Mouse (Mus musculus): ENCODE data around the gene Exoc3l4. TPM values are rescaled to one million over a fixed set of nuclear protein-coding genes. Genes with fewer than 3 reads are reported as not detected.

Exoc3l4 gene
- total RNA-seq, 2 experiments from 2014 or later = 0.29 to 1.1 TPM

- ATAC-seq (ENCODE audit: poor library complexity, severe bottlenecking) = no peak
Observed at GRCm38 (mm10) chr12:111409583-111409982, 7.2 kb upstream of the Exoc3l4 start.

DNA sequence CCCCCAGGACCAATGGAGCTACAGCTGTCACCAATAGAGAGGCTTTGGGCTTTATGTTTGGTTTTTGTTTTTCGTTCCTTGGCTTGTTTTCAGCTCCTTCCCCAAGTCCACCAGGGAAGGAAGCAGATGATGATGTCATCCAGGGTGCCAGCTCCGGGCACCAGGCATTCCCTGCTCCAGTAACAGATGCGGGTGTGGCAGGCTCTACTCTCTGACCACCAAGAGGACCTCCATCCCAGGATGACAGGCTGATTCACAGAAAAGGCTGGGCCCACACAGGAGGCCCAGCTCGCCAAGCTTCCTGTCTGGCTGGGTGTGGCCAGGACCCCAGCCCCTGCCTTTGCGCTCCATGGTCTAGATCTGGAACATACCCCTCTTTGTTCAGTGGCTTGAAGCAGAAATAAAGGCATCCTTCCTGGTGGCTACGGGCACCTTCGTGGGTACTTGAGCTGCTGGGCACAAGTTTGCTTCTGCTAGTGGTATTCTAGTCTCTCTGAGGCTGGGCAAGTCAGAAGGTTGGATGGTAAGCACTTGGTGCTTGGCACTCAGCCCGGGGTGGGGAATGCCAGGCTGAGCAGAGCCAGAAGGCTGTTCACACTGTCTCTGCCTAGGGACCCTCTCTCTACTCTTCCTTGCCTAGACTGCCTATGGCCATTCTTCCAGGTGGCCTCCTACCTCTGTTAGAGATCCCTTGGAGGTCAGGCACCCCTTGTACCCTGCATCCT lies 5.0 kb upstream of the Exoc3l4 start:
- no peak for ATAC-seq (ENCODE audit: poor library complexity, severe bottlenecking)

GRCm38 (mm10) chr12:111412581-111413284 lies 4.1 kb upstream of the Exoc3l4 start:
- no peak for ATAC-seq (ENCODE audit: poor library complexity, severe bottlenecking)

GRCm38 (mm10) chr12:111413300-111413699 lies 3.5 kb upstream of the Exoc3l4 start:
- ATAC-seq (ENCODE audit: poor library complexity, severe bottlenecking) = peak; percentile 94

DNA sequence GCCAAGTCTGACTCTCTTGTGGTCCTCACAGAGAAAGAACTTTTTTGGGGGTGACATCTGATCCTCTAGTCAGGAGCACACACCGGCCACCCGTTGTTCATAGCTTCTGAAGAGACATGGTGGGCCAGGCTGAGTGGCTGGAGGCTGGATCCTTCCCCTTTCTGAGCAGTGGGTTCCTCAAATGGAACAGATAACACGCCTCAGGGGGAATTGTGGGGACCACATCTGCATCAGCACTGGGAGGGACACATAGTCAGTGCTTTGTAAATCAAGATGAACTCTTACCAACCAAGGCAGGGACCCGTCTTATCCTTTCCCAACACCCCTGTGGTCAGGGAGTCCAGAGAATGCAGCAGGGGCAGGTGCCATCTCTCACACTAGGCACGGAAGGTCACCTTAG lies 3.1 kb downstream of the Exoc3l4 start:
- no peak for ATAC-seq (ENCODE audit: poor library complexity, severe bottlenecking)

- ATAC-seq (ENCODE audit: poor library complexity, severe bottlenecking) = no peak
Observed at GRCm38 (mm10) chr12:111420946-111421709, 4.3 kb downstream of the Exoc3l4 start.

- ATAC-seq (ENCODE audit: poor library complexity, severe bottlenecking) = no peak
Observed at GRCm38 (mm10) chr12:111422852-111423251, 6.0 kb downstream of the Exoc3l4 start.

DNA sequence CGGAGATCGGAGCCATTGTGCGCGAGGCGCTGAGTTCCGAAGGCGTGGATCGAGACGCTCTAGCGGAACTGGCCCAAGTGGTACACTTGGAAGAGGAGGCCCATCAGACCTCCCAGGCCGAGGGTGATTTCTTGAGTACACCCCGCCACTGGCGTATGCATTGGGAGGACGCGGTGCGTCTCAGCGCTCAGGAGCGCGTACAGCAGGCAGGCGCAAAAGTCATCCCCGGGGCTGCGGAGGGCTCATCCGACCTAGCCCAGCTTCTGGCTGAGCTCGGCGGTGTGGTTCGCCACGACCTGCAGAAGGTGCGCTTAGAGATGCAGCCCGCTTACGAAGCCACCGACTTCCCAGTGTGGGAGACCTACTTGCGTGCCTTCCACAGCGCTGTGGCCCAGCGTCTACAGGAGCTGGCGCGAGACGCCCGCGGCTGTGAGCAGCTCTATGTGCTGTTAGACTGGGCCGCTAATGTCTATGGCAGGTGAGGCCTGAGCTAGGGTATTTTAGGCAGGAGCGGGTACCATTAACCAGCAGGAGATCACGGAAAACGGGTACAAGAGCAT lies 6.8 kb downstream of the Exoc3l4 start:
- no peak for ATAC-seq (ENCODE audit: poor library complexity, severe bottlenecking)

- ATAC-seq (ENCODE audit: poor library complexity, severe bottlenecking) = no peak
Observed at GRCm38 (mm10) chr12:111424547-111424946, 7.7 kb downstream of the Exoc3l4 start.

DNA sequence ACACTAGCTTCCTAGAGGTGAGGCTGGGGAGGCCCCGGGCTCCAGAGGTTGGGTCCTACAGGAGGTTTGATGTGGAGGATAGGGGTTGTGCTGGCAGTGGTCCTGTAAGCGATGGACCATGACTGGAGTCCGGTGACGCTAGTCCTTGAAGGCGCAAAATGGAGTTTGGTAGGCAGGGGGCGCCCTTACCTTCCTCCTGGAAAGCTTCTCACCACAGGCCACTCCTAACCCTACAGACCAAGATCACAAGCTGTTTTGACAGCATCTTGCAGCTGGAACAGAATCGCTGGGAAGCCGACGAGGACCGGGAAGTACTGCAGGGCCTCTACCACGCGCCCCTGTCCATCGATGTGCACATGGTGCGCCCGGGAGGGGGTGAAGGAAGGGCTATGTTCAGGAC lies 8.4 kb downstream of the Exoc3l4 start:
- ATAC-seq (ENCODE audit: poor library complexity, severe bottlenecking) = peak; percentile 62

DNA sequence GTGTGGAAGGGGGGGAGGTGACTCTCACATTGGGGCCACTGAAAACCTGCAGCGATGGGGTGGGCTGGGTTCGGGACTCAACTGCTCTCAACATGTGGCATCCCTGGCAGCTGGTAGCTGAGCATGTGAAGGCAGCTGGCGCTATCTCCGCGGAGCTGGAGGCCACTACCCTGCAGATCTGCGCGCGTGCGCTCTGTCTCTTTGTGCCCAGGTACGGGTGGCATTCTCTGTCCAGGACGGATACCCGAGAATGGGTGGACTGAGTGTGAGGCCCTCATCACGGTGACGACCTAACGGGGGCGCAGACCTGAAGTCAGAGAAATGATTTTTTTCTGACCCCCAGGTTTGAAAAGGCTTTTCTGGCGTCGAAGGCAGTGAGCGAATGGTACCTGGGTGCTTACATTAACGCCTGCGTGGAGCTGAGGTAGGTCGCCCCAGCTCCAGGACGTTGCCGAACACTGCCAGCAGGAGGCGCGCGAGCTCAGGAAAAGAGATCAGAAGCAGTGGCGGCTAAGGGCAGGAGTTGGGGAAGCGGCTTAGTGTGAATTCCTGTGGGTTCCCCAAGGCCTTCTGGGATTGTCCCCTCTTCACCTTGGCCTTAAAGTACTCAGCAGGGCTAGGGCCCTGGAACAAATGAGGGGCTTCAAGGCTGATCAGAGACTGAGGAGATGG lies 9.1 kb downstream of the Exoc3l4 start:
- ATAC-seq (ENCODE audit: poor library complexity, severe bottlenecking) = peak; percentile 73

GRCm38 (mm10) chr12:111427438-111428113 lies 10.8 kb downstream of the Exoc3l4 start:
- ATAC-seq (ENCODE audit: poor library complexity, severe bottlenecking) = no peak

DNA sequence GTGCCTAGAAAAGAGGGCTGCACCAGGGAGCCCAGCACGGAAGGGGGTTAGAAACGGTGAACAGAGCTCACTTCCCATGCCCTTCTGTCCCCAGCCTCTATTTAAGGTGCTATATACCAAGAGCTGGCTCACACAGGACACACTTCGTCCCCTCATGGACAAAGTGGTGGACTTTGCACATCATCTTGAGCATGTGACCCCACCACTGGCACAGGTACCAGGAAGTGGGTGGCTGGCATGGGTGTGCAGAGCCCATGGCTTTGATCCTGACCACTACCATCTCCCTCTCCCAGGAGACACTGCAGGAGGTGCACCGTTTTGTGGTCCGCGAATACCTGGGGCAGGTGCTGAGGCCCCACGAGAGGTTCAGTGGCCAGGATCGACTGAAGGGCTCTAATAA lies 11.5 kb downstream of the Exoc3l4 start:
- ATAC-seq (ENCODE audit: poor library complexity, severe bottlenecking) = no peak

DNA sequence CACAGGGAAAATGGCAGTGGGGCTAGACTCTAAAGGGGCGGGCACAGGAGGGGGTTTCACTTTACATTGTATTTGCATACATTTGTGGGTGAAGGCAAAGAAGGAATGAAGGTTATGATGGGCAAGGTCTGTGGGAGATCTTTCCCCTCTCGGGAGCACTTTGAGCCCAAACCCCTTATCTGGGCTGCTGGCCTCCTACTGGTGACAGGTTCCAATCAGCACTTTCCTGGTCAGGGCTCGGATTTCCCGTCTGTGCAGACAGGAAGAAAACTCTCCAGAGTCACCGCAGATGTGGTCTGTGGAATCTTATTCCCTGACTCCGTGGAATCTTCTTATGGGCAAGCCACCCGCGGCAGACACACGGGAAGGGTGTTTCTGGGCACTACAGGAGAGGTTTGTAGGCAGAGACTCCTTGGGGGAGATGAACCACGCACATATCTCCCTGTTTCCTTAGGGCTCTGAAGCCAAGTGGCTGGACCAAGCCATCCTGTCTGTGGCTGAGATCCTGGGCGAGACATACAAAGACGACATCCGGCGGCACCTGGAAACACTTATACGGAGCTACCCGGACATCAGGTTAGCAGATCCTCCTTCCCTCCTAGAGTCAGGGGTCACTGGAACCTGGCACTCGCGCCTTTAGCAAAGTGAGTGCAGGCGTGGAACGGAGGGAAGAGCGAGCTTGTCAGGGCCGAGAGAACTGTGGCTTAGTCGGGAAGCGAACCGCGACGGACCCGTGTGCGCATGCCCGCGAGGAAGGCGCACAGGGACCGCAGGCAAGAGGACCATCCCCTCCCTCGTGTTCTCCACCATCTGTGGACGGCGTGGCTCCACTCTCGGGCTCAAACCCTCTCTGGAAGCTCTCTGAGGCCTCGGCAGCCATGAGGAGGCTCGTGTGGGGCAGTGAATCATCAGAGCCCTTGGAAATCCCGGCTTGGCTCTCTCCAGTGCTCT lies 12.4 kb downstream of the Exoc3l4 start:
- peak; percentile 34; the same call in 1 of the 2 replicates for ATAC-seq (ENCODE audit: poor library complexity, severe bottlenecking)

- ATAC-seq (ENCODE audit: poor library complexity, severe bottlenecking) = peak; percentile 28
Observed at GRCm38 (mm10) chr12:111430049-111430867, 13.4 kb downstream of the Exoc3l4 start.

DNA sequence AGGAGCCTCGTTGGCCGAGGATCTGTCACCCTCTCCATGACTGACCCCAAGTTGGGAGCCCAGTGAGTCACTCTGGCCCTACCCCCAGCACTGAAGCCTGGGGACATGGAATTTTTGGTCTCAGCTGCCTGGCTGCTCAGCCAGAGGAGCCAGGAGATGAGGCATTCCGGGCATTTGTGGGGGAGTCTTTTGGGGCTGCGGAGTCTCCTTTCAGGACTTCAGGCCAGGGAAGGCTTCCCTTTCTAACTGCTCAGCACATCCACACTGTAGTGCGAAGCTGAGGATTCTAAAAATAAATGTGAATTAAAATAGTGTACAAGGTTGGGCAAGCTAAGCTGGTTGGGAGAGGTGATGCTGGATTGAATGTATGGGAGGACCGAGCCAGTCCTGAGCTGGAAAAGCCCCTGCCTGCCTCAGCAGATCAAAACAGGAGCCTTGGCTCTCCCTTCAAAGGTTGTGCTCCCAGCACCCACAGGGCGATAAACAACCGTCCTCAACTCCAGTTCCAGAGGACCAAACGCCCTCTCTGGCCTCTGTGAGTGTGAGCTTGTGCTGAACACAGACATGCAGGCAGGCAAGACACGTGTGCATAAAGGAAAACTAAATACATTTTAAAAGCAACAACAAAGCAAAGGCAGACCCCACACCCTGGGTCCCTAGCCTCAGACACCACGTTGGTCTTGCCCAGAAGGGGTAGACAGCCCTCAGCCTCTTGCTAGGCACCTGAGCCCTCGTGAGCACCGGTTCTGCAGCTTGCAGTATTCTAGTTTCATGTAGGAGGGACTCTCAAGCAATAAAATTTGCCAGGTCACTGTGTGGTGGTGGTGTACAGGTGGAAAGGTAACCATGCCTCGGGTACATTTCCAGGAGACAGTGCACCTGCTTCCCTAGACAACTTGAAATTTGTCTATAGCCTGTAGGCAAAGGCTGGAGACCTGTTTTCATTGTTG lies 14.3 kb downstream of the Exoc3l4 start:
- ATAC-seq (ENCODE audit: poor library complexity, severe bottlenecking) = no peak

DNA sequence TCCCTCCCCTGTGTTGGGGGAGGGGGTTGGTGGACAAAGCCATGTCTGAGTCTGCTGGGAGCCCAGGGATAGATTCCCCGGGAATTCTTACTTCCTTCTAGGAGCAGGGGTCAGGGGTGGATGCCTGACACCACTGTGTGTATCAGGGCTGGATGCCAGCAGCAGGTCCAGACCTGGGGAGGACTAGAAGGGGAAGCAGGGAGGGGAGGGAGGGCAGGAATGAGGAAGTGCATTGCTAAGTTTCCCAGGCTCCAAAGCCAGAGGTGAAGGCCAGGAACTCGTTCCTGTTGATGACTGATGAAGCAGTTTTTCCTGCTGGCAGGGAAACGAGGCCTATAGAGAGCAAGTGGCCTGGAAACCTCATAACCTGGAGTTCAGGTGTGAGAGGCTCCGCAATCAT lies 15.3 kb downstream of the Exoc3l4 start:
- peak; percentile 49 for ATAC-seq (ENCODE audit: poor library complexity, severe bottlenecking)

Data from megakaryocyte, adult 5-6 weeks (primary cell).